Mouse (Mus musculus) stomach, embryonic 16.5 days (tissue): ENCODE data around the gene Ddx19a. TPM values are rescaled to one million over a fixed set of nuclear protein-coding genes. Genes with fewer than 3 reads are reported as not detected.
"Not testable (repeated sequence)": the region's sequence is repeated elsewhere in the genome, so short reads cannot be mapped to it uniquely, and the experiment has no call there.

ENCODE experiments used
- ATAC-seq: fragments of 200-750 bp; cut with Nextera tagmentation; 2 replicates; pipeline ENCODE4 v1.8.0; 2017; ENCODE audit warnings: moderate number of reproducible peaks, moderate TSS enrichment; ENCODE audit not compliant: insufficient read depth, low FRiP score
- H3K27ac ChIP-seq: fragments of 300-500 bp; sonication (generic); 2 replicates; pipeline ENCODE4 v1.5.1; 2014; ENCODE audit warnings: low read length
- H3K27me3 ChIP-seq: fragments of 300-500 bp; sonication (generic); 2 replicates; pipeline ENCODE4 v1.6.1; 2014; ENCODE audit warnings: low read length, control low read depth, mixed read lengths; ENCODE audit not compliant: control insufficient read depth, insufficient read depth
- H3K36me3 ChIP-seq: fragments of 300-500 bp; sonication (generic); 2 replicates; pipeline ENCODE4 v1.6.1; 2014; ENCODE audit warnings: low read length; ENCODE audit not compliant: control insufficient read depth, insufficient read depth
- H3K4me1 ChIP-seq: fragments of 300-500 bp; sonication (generic); 2 replicates; pipeline ENCODE4 v1.6.1; 2014; ENCODE audit warnings: low read length, control low read depth, mixed read lengths; ENCODE audit not compliant: control insufficient read depth, insufficient read depth
- H3K4me2 ChIP-seq: fragments of 300-500 bp; sonication (generic); 2 replicates; pipeline ENCODE4 v1.6.1; 2014; ENCODE audit warnings: low read depth, low read length, mixed read lengths
- H3K4me3 ChIP-seq: fragments of 300-500 bp; sonication (generic); replicated peaks from 2 replicates; pipeline ENCODE4 v1.5.1; 2014; ENCODE audit warnings: mild to moderate bottlenecking, low read length
- H3K9ac ChIP-seq: fragments of 300-500 bp; sonication (generic); 2 replicates; pipeline ENCODE4 v1.6.1; 2014; ENCODE audit warnings: low read length
- H3K9me3 ChIP-seq: fragments of 300-500 bp; sonication (generic); replicated peaks from 2 replicates; pipeline ENCODE4 v1.6.1; 2016; ENCODE audit warnings: low read length, control low read depth; ENCODE audit not compliant: control insufficient read depth
- WGBS: fragments of 180-500 bp; shearing (Covaris S2); extraction: QIAGEN DNeasy Blood & Tissue Kit; methylation state at CpG from one replicate; pipeline ENCODE4 v1.1.7; 2014; 5-methylcytosine and 5-hydroxymethylcytosine counted together
- microRNA-seq: library from miRNA; unstranded; fragments of <30 nt; microRNA quantifications from one replicate; pipeline ENCODE4, GENCODE M21; 2016
- polyA plus RNA-seq: library from polyadenylated mRNA; unstranded; fragments of >200 nt; fragmentation: Nextera tagmentation; extraction: Ambion mirVana; gene quantifications from 2 replicates; pipeline ENCODE4 v1.2.1, GENCODE M21; 2015

Ddx19a gene
- polyA plus RNA-seq, 1 experiment from 2014 or later = 12.5 TPM

DNA sequence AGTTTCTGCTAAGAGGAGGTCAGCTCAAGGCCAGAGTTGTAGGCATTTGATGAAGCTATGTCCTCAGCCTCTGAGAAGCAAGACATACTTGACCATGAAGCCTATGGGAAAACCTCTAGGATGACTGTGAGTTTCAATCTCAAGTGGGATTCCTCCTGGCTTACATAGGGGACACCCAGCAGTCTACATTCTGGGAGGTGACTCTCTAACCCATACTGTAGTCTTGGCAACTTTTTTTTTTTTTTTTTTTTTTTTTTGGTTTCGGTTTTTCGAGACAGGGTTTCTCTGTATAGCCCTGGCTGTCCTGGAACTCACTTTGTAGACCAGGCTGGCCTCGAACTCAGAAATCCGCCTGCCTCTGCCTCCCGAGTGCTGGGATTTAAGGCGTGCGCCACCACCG, 67.9 kb downstream of the Ddx19a start:
- not testable (repeated sequence) for H3K27me3 ChIP-seq, H3K9me3 ChIP-seq, H3K4me2 ChIP-seq, ATAC-seq, H3K27ac ChIP-seq, H3K36me3 ChIP-seq, H3K9ac ChIP-seq, H3K4me3 ChIP-seq
- WGBS = 97% methylated on average over 6 of the region's 8 CpGs
- H3K4me1 ChIP-seq = peaks cover 25% of the 10 kb centered on the region

DNA sequence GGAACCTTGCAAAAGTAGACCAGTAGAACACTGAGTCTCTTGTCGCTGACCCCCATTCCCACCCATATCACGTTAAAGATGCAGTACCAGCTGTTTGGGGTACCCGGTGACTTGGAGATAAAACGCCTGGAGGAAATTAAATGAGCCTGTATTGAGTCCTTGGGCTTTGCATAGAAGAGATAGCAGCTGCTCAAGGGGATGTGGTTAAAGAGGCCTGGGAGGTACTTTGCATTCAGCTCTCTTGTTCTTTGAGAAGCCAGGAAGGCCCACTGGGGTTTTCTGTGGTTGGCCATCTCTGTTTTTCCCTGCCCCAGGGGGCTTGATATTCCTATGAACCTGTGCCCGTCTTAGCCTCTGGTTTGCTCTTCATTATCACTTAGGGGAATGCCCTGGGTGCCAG, 68.5 kb downstream of the Ddx19a start:
- Histone ChIP-seq H3K27me3 (no peaks in the 10 kb centered on the region), H3K9me3 (no peaks in the 10 kb centered on the region), H3K36me3 (no peaks in the 10 kb centered on the region), H3K4me2 (no peak overlapping the region), H3K4me1 (peaks cover 25% of the 10 kb centered on the region), H3K27ac (no peak overlapping the region), H3K4me3 (no peak overlapping the region), H3K9ac (no peak overlapping the region)
- ATAC-seq = no peak
- 59% methylated on average over 5 of the region's 5 CpGs for WGBS

DNA sequence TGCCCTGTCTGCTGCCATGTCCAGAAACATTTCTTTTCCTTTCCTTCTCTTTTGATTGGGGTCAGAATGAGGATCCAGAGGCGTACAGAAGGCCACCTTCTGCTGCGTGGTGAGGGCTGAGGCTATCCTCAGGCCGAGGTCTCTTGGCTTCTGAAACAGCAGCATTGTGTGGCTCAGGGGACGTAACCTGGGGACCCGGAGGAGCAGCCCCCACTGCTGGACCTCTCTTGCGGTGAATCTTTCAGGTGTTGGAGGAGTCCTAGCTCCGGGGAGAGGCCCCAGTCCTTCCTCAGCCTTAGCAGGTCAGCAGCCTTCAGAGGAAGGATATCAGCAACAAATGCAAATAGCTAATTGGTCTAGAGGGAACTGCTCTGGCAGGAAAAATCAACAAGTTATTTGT, 69.2 kb downstream of the Ddx19a start:
- Histone ChIP-seq H3K4me2 (no peak overlapping the region), H3K27me3 (no peaks in the 10 kb centered on the region), H3K9me3 (no peaks in the 10 kb centered on the region), H3K4me3 (no peak overlapping the region), H3K36me3 (no peaks in the 10 kb centered on the region), H3K9ac (no peak overlapping the region), H3K27ac (peak overlapping the region; percentile 29), H3K4me1 (peaks cover 25% of the 10 kb centered on the region)
- no peak for ATAC-seq
- WGBS = 70% methylated on average over 7 of the region's 7 CpGs

DNA sequence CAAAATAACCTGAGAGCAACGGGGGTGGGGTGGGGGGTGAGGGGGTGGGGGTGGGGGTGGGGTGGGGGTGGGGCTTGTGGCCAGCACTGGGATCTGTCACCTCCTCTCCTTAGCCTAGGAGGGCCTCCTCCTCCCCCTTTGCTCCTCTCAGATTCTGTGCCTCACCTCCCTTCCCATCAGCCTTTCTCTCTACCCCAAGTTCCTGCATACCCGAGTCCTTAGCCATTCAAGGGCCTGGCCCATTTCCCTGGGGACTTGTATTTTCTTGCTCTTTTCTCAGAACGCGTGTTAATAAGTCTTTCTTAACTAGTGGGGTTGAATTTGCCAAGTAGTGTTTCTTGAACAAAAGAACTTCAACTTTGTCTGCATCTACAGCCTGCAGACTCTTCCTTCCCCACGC, 70.9 kb downstream of the Ddx19a start:
- 43% methylated on average over 5 of the region's 5 CpGs for WGBS
- 0 out of 2 replicates have a peak overlapping the region, but pooled peaks have one; percentile 14 for H3K27ac ChIP-seq
- no peak for ATAC-seq
- no peak overlapping the region for H3K4me3 ChIP-seq
- no peak overlapping the region; the same call in 1 of the 2 replicates for H3K4me2 ChIP-seq
- H3K9me3 ChIP-seq = no peaks in the 10 kb centered on the region
- no peaks in the 10 kb centered on the region for H3K36me3 ChIP-seq
- H3K27me3 ChIP-seq = no peaks in the 10 kb centered on the region
- peaks cover 21% of the 10 kb centered on the region for H3K4me1 ChIP-seq
- peak overlapping the region; percentile 29; the same call in 1 of the 2 replicates for H3K9ac ChIP-seq

DNA sequence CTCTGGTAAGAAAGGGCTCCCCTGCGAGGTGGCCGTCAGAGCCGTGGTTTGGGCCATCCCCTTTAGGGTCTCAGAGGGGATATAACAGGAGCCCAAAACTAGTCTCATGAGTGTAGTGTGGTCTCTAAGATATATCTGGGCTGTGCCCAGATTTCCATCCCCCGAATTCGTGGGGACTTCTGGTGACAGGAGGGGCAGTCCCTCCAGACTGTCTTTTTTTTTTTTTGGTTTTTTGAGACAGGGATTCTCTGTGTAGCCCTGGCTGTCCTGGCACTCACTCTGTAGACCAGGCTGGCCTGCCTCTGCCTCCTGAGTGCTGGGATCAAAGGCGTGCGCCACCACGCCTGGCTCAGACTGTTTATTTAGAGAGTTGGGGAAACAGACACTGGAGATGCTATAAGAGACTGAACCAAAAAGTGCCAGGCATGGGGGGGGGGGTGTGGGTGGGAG, 71.9 kb downstream of the Ddx19a start:
- H3K27ac ChIP-seq = no peak overlapping the region
- no peak for ATAC-seq
- 75% methylated on average over 8 of the region's 8 CpGs for WGBS
- no peak overlapping the region for H3K4me2 ChIP-seq
- H3K4me3 ChIP-seq = no peak overlapping the region
- H3K36me3 ChIP-seq = no peaks in the 10 kb centered on the region
- no peaks in the 10 kb centered on the region for H3K27me3 ChIP-seq
- H3K9ac ChIP-seq = no peak overlapping the region
- H3K4me1 ChIP-seq = peaks cover 24% of the 10 kb centered on the region
- no peaks in the 10 kb centered on the region for H3K9me3 ChIP-seq

Small RNA genes within 50 kb of the gene (microRNA-seq; reads per million reads assigned to microRNA genes)
- gene Gm24103 = not detected
- gene Mir3473d = 0.50 reads per million

Other genes starting within 250 kb of the Ddx19a start
- 2.9 and 5.0 TPM in 2 replicates for gene Il34, start 191.9 kb downstream of the Ddx19a start, polyA plus RNA-seq
- gene Cog4, start 151.2 kb downstream of the Ddx19a start, polyA plus RNA-seq = 70.3 and 71.5 TPM in 2 replicates
- 128 and 131 TPM in 2 replicates for gene Sf3b3, start 151.0 kb downstream of the Ddx19a start, polyA plus RNA-seq
- 12.2 and 13.3 TPM in 2 replicates for gene Fuk, start 95.3 kb downstream of the Ddx19a start, polyA plus RNA-seq
- gene St3gal2, start 77.9 kb downstream of the Ddx19a start, polyA plus RNA-seq = 17.0 and 17.1 TPM in 2 replicates
- 6.9 and 7.9 TPM in 2 replicates for gene Ddx19b, start 34.0 kb upstream of the Ddx19a start, polyA plus RNA-seq
- 49.3 and 56.1 TPM in 2 replicates for gene Aars, start 35.3 kb upstream of the Ddx19a start, polyA plus RNA-seq
- gene Exosc6, start 58.5 kb upstream of the Ddx19a start, polyA plus RNA-seq = not detected in 2 replicates
- gene Clec18a, start 94.6 kb upstream of the Ddx19a start, polyA plus RNA-seq = not detected in 2 replicates
- 9.7 and 10.8 TPM in 2 replicates for gene Pdpr, start 96.8 kb upstream of the Ddx19a start, polyA plus RNA-seq